20 mouse cellular contexts compared by ENCODE assay signal in genomic region chr13:111361456-111361855, GRCm38 (mm10).
DNase-seq lines count a peak whose midpoint lies in the region; TF ChIP-seq lines count a peak whose summit lies in the region.
"Had no signal": no experiment of that assay in that cellular context is flagged by ENCODE, and none has a peak within 500 bp of the region (broad histone marks: within the 10 kb centered on the region; RNA-seq: fewer than 3 reads in every experiment).

No protein-coding gene starts in this region.

- H3K4me3 ChIP-seq in lung, adult 2 months (replicated peaks; ENCODE audit: extremely low read depth, low read depth, low read length): no peak overlapping the region
- H3K4me3 ChIP-seq: embryonic facial prominence, embryonic 13.5 days; embryonic facial prominence, embryonic 15.5 days; erythroblast, embryonic 14.5 days; forebrain, embryonic 10.5 days; forebrain, embryonic 12.5 days had no signal

- 51% methylated on average over 4 of the region's 4 CpGs for WGBS in lung, adult 2 months

- TF ChIP-seq CTCF in lung, adult 2 months (IDR thresholded peaks at IDR 0.05; ENCODE audit: insufficient read depth, low read length): no peak

- TF ChIP-seq POLR2A in lung, adult 2 months (IDR thresholded peaks at IDR 0.05; ENCODE audit: borderline replicate concordance, extremely low read depth, low read depth, low read length): no peak

- no peaks in the 10 kb centered on the region for H3K4me1 ChIP-seq in lung, adult 2 months (ENCODE audit: control insufficient read depth, insufficient read depth, low read length)
- H3K4me1 ChIP-seq: embryonic facial prominence, embryonic 13.5 days had no signal

- peak; percentile 64 for DNase-seq in heart, adult 11 months
- no peak for DNase-seq in heart, postnatal 4 days
- DNase-seq in lung, postnatal 10 days: peak; percentile 3
- no peak for DNase-seq in lung, adult 2 months
- peak; percentile 48 for DNase-seq in telencephalon, adult 2 months (ENCODE audit: low read depth, low spot score)
- no peak for DNase-seq in cerebellum, adult 11 months
- DNase-seq: adrenal gland, adult 2 months; adrenal gland, postnatal 10 days; adrenal gland, postnatal 25 days; cerebellum, adult 18-20 months; cerebellum, adult 8-10 months; cerebellum, adult 9-11 months; cerebellum, postnatal 14 days; cerebellum, postnatal 36 days; embryo, embryonic 11 days had no signal

Comparison
In these comparisons a context has a peak if more than half of its experiments do, and no peak if none do; other contexts are left out.
1. DNase-seq: peak in heart, adult 11 months (single experiment), lung, postnatal 10 days (single experiment) and telencephalon, adult 2 months (single experiment); none in heart, postnatal 4 days (single experiment), lung, adult 2 months (single experiment) and cerebellum, adult 11 months (single experiment).